Mouse (Mus musculus): Measurements from ENCODE around the gene Slc2a8. TPM values are rescaled to one million over a fixed set of nuclear protein-coding genes. Genes with fewer than 3 reads are reported as not detected.

Gene Slc2a8
- total and polyA plus RNA-seq, 2 experiments: 7.9 to 59.4 TPM

- peak; percentile 12 for DNase-seq (ENCODE audit: extremely low read depth, low read depth, low spot score)
- H3K36me3 ChIP-seq (ENCODE audit: control insufficient read depth, insufficient read depth, low read length): no peaks in the 10 kb centered on the region
- peaks cover 12% of the 10 kb centered on the region for H3K4me1 ChIP-seq (ENCODE audit: control insufficient read depth, insufficient read depth, low read length)
- H3K4me3 ChIP-seq (ENCODE audit: insufficient read depth, low read depth, low read length): peak overlapping the region; percentile 41; the same call in 1 of the 2 replicates
- H3K79me2 ChIP-seq (ENCODE audit: control insufficient read depth, insufficient read depth, low read length): no peaks in the 10 kb centered on the region
- H3K9ac ChIP-seq (ENCODE audit: low read depth, low read length): peak overlapping the region; percentile 12; the same call in 1 of the 2 replicates
- no peaks in the 10 kb centered on the region for H3K27me3 ChIP-seq (ENCODE audit: control insufficient read depth, insufficient read depth, low read length)
- WGBS: 6% methylated on average over 4 of the region's 4 CpGs
- no peak for TF ChIP-seq POLR2A (IDR thresholded peaks at IDR 0.05; ENCODE audit: extremely low read depth, insufficient read depth, low read length)
- no peak for TF ChIP-seq CTCF (IDR thresholded peaks at IDR 0.05; ENCODE audit: low read depth, low read length)
- no peak overlapping the region for H3K27ac ChIP-seq (replicated peaks; ENCODE audit: insufficient read depth, low read depth, low read length)
These were observed 817 bp upstream of the Slc2a8 start for GRCm38 (mm10) chr2:32982700-32983099.

- no peak for DNase-seq (ENCODE audit: extremely low read depth, low read depth, low spot score)
- Histone ChIP-seq H3K4me1 (ENCODE audit: control insufficient read depth, insufficient read depth, low read length) (peaks cover 12% of the 10 kb centered on the region), H3K4me3 (ENCODE audit: insufficient read depth, low read depth, low read length) (peak overlapping the region; percentile 80), H3K27me3 (ENCODE audit: control insufficient read depth, insufficient read depth, low read length) (no peaks in the 10 kb centered on the region), H3K27ac (replicated peaks; ENCODE audit: insufficient read depth, low read depth, low read length) (no peak overlapping the region), H3K36me3 (ENCODE audit: control insufficient read depth, insufficient read depth, low read length) (no peaks in the 10 kb centered on the region), H3K9ac (ENCODE audit: low read depth, low read length) (peak overlapping the region; percentile 82), H3K79me2 (ENCODE audit: control insufficient read depth, insufficient read depth, low read length) (no peaks in the 10 kb centered on the region)
- WGBS: 2% methylated on average over 23 of the region's 23 CpGs
- TF ChIP-seq POLR2A (IDR thresholded peaks at IDR 0.05; ENCODE audit: extremely low read depth, insufficient read depth, low read length) (no peak), CTCF (IDR thresholded peaks at IDR 0.05; ENCODE audit: low read depth, low read length) (no peak)
These were observed 602 bp downstream of the Slc2a8 start for GRCm38 (mm10) chr2:32981281-32981680.

DNA sequence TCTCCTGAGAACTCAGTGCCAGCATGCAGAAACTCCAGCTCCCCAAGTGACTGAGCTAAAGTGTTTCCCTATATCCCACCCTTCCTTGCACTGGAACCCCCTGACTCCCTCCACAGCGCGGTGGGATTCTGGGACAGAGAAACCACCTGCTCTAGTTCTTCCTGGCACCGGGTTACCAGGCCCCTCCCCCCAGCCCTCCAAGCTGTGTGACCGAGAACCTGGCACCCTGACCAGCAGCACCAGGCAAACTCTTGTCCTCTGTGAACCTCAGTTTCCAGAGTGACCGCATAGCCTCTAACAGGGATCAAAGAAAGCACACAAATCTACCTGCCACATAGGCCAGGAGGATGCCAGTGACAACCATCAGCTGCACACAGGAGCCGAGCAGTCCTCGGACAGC is 2.2 kb downstream of the Slc2a8 start:
- Histone ChIP-seq H3K4me1 (ENCODE audit: control insufficient read depth, insufficient read depth, low read length) (peaks cover 12% of the 10 kb centered on the region), H3K9ac (ENCODE audit: low read depth, low read length) (no peak overlapping the region), H3K4me3 (ENCODE audit: insufficient read depth, low read depth, low read length) (no peak overlapping the region), H3K27ac (replicated peaks; ENCODE audit: insufficient read depth, low read depth, low read length) (no peak overlapping the region), H3K79me2 (ENCODE audit: control insufficient read depth, insufficient read depth, low read length) (no peaks in the 10 kb centered on the region), H3K27me3 (ENCODE audit: control insufficient read depth, insufficient read depth, low read length) (no peaks in the 10 kb centered on the region), H3K36me3 (ENCODE audit: control insufficient read depth, insufficient read depth, low read length) (no peaks in the 10 kb centered on the region)
- DNase-seq (ENCODE audit: extremely low read depth, low read depth, low spot score): no peak
- TF ChIP-seq POLR2A (IDR thresholded peaks at IDR 0.05; ENCODE audit: extremely low read depth, insufficient read depth, low read length) (no peak), CTCF (IDR thresholded peaks at IDR 0.05; ENCODE audit: low read depth, low read length) (no peak)
- WGBS: 83% methylated on average over 7 of the region's 7 CpGs

GRCm38 (mm10) chr2:32978675-32979074 is 3.2 kb downstream of the Slc2a8 start:
- Histone ChIP-seq H3K79me2 (ENCODE audit: control insufficient read depth, insufficient read depth, low read length) (no peaks in the 10 kb centered on the region), H3K9ac (ENCODE audit: low read depth, low read length) (no peak overlapping the region), H3K27me3 (ENCODE audit: control insufficient read depth, insufficient read depth, low read length) (no peaks in the 10 kb centered on the region), H3K4me1 (ENCODE audit: control insufficient read depth, insufficient read depth, low read length) (peaks cover 12% of the 10 kb centered on the region), H3K27ac (replicated peaks; ENCODE audit: insufficient read depth, low read depth, low read length) (no peak overlapping the region), H3K36me3 (ENCODE audit: control insufficient read depth, insufficient read depth, low read length) (no peaks in the 10 kb centered on the region), H3K4me3 (ENCODE audit: insufficient read depth, low read depth, low read length) (no peak overlapping the region)
- WGBS: 81% methylated on average over 3 of the region's 3 CpGs
- TF ChIP-seq POLR2A (IDR thresholded peaks at IDR 0.05; ENCODE audit: extremely low read depth, insufficient read depth, low read length): no peak
- no peak for TF ChIP-seq CTCF (IDR thresholded peaks at IDR 0.05; ENCODE audit: low read depth, low read length)
- no peak for DNase-seq (ENCODE audit: extremely low read depth, low read depth, low spot score)

GRCm38 (mm10) chr2:32977114-32977513 is 4.8 kb downstream of the Slc2a8 start:
- Histone ChIP-seq H3K27ac (replicated peaks; ENCODE audit: insufficient read depth, low read depth, low read length) (no peak overlapping the region), H3K79me2 (ENCODE audit: control insufficient read depth, insufficient read depth, low read length) (no peaks in the 10 kb centered on the region), H3K4me3 (ENCODE audit: insufficient read depth, low read depth, low read length) (no peak overlapping the region), H3K36me3 (ENCODE audit: control insufficient read depth, insufficient read depth, low read length) (no peaks in the 10 kb centered on the region), H3K4me1 (ENCODE audit: control insufficient read depth, insufficient read depth, low read length) (peaks cover 4% of the 10 kb centered on the region; the same call in 1 of the 2 replicates), H3K27me3 (ENCODE audit: control insufficient read depth, insufficient read depth, low read length) (no peaks in the 10 kb centered on the region), H3K9ac (ENCODE audit: low read depth, low read length) (no peak overlapping the region)
- TF ChIP-seq CTCF (IDR thresholded peaks at IDR 0.05; ENCODE audit: low read depth, low read length): no peak
- no peak for TF ChIP-seq POLR2A (IDR thresholded peaks at IDR 0.05; ENCODE audit: extremely low read depth, insufficient read depth, low read length)
- WGBS: 91% methylated on average over 5 of the region's 5 CpGs
- no peak for DNase-seq (ENCODE audit: extremely low read depth, low read depth, low spot score)

DNA sequence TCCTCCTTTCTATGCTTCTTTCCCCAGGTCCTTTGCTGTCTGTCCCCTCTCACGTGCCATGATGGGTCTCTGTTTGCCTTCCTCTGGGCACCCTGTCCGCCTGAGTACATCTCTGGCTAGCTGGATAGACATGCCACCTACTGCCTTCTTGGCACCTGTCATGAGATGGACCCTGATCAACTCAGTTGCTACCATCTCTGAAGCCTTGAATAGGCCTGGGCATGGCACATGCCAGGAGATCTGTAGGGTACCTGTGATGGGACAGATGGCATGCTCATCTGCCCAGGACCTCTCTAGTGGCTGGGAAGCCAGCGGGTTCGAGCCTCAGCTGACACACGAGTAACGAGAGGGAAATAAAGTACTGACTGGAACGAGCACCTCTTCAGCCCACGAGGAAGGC is 7.7 kb downstream of the Slc2a8 start:
- no peak for TF ChIP-seq POLR2A (IDR thresholded peaks at IDR 0.05; ENCODE audit: extremely low read depth, insufficient read depth, low read length)
- TF ChIP-seq CTCF (IDR thresholded peaks at IDR 0.05; ENCODE audit: low read depth, low read length): no peak
- 95% methylated on average over 8 of the region's 8 CpGs for WGBS
- Histone ChIP-seq H3K79me2 (ENCODE audit: control insufficient read depth, insufficient read depth, low read length) (no peaks in the 10 kb centered on the region), H3K27ac (replicated peaks; ENCODE audit: insufficient read depth, low read depth, low read length) (no peak overlapping the region), H3K27me3 (ENCODE audit: control insufficient read depth, insufficient read depth, low read length) (no peaks in the 10 kb centered on the region), H3K36me3 (ENCODE audit: control insufficient read depth, insufficient read depth, low read length) (no peaks in the 10 kb centered on the region), H3K4me3 (ENCODE audit: insufficient read depth, low read depth, low read length) (no peak overlapping the region), H3K9ac (ENCODE audit: low read depth, low read length) (no peak overlapping the region), H3K4me1 (ENCODE audit: control insufficient read depth, insufficient read depth, low read length) (no peaks in the 10 kb centered on the region)
- DNase-seq (ENCODE audit: extremely low read depth, low read depth, low spot score): no peak
